Mouse (Mus musculus): ENCODE data around the gene Olfr317. TPM values are rescaled to one million over a fixed set of nuclear protein-coding genes. Genes with fewer than 3 reads are reported as not detected.
A peak's percentile ranks its signal among the peaks of the same experiment; 100 is the strongest.
"Not testable (repeated sequence)": the region's sequence is repeated elsewhere in the genome, so short reads cannot be mapped to it uniquely, and the experiment has no call there.

Gene Olfr317
- total RNA-seq (2021) = under 1 TPM; 0.24 to 0.28 TPM
- long read RNA-seq, experiment 1 = 0 reads
- long read RNA-seq, experiment 2 = 0 reads

DNA sequence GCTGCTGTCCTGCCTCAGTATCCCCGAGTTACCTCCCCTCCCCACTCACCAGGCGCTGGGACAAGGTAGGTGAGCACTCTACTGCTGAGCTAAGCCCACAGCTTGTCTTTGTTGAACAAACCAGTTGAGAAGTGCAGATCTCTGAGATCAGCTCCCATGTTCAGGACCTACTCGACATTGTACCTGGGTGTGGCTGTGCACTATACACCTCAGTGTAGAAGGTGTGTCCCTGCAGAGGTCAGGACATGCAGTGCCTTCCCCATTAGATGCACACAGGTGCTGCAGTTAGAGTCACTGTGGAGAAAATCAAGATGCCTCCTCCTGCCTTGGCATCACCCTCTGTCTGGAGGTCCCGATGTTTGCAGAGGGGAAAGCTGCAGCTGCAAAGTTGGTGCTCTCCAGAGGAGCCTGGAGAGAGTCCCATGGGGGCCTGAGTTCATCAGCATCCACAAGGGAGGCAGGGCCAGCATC, at the start of gene Olfr317:
Olfr317 (minus strand) TSS at position 421 of the 471 bp plus-strand sequence.
- DNase-seq (ENCODE audit: low spot score in 2 of 2) = no peak

DNA sequence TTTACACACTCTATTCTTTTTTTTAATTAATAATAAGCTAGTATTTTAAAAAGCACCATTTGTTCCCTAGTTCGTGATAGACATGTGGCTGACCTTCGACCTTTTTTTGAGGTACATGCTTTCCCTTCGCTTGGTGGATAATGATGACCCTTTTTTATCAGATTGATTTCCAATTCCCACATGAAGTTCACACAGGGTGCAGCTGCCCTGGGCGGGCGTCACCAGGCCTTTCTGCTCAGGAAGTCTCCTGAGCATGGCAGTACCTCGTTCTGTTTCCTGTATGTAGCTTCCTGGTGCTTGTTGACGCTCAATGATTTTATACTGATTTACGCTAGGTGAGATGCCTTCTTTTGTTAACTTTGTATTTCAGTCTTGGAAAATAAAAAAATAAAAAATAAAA, 49.3 kb upstream of the Olfr317 start:
- DNase-seq (ENCODE audit: low spot score in 2 of 2) = no peak

GRCm38 (mm10) chr11:58787651-58788050, 48.6 kb upstream of the Olfr317 start:
- no peak for DNase-seq (ENCODE audit: low spot score in 2 of 2)

DNA sequence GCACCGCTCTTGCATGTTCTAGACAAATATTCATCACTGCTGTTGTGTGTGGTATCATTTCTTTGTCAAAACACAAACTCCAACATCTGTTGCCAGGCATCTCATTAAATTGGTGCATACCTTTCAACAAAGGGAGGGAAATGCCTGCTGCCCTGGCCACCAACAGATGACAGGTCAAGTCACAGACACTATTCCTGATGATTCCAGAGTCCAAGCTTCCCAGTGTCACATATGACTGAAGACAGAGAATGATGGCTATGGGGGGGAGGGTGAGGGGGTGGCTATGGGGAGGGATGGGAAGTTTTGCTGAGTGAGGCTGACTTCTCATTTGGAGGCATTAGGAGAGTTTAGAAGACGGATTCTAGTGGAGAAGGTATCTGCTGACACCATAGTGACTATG, 45.2 kb upstream of the Olfr317 start:
- no peak for DNase-seq (ENCODE audit: low spot score in 2 of 2)

- no peak for DNase-seq (ENCODE audit: low spot score in 2 of 2)
Measured at GRCm38 (mm10) chr11:58782480-58783089, 43.6 kb upstream of the Olfr317 start, which contains the start of gene Olfr314. Gene Olfr314 (plus strand): TSS chr11:58782952.

DNA sequence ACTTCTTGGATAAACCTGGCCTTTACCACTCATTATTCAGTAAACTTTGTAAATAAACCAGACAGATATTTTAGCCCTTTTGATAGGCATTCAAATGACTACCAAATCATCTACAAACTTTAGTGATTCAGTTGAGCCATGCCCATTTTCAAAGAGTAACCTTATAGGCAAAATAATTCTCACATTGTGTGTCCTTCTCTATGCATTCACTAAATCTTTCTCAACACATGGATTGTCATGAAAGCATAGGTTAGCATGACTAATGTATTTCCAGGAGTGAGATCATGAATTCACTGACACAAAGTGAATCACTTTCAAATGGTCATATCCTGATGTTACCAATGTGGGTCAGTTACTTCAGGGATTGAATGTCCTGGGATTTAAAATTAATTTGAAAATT, 33.9 kb upstream of the Olfr317 start, which contains the start of gene Olfr315:
Olfr315 (plus strand) TSS at position 301 of the 400 bp plus-strand sequence.
- no peak for DNase-seq (ENCODE audit: low spot score in 2 of 2)

- no peak for DNase-seq (ENCODE audit: low spot score in 2 of 2)
Measured at GRCm38 (mm10) chr11:58752434-58752833, 13.4 kb upstream of the Olfr317 start, which contains the start of gene Olfr316. Gene Olfr316 (plus strand): TSS chr11:58752734.

GRCm38 (mm10) chr11:58751096-58751495, 12.1 kb upstream of the Olfr317 start:
- DNase-seq (ENCODE audit: low spot score in 2 of 2) = not testable (repeated sequence)

DNA sequence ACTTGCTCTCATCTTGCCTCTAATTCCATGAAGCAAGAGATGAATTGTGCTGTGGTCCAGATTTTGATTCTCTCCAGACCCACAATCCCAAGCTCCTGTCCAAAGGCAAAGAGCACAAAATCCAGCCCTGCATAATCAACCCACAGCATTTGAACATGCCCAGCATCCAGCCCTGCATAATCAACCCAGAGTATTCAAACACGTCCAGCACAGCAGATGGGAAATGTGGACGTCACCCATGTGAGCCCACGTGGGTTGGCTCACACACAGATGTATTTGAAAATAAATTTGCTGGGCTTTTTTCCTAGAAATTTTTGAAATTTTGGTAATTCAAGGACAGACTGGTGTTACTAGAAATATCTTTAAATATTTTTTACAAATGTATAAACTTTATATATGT, 5.6 kb downstream of the Olfr317 start:
- DNase-seq (ENCODE audit: low spot score in 2 of 2) = peak; percentile 28 to 83

GRCm38 (mm10) chr11:58727896-58728650, 10.9 kb downstream of the Olfr317 start:
- DNase-seq (ENCODE audit: low spot score in 2 of 2) = not testable (repeated sequence)

- no peak for DNase-seq (ENCODE audit: low spot score in 2 of 2)
Measured at GRCm38 (mm10) chr11:58723914-58724313, 15.1 kb downstream of the Olfr317 start, which contains the start of gene Olfr318. Gene Olfr318 (minus strand): TSS chr11:58724014.

GRCm38 (mm10) chr11:58719701-58720100, 19.3 kb downstream of the Olfr317 start:
- DNase-seq (ENCODE audit: low spot score in 2 of 2) = no peak

DNA sequence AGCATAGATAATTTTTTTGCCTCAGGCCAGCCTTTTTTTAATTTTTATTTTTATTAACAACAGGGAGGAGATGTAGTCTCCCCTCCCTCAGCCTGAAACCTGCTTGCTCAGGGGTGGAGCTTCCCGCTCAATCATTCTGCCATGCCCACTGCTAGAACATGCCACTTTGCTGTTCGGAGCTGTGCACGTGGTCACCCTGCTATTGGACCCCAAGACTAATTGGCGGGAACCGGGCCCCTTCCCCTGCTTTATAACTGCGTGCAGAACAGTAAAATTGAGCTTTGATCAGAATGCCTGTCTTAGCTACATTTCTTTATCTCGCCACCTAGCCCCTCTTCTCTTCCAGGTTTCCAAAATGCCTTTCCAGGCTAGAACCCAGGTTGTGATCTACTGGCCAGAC, 21.3 kb downstream of the Olfr317 start:
- not testable (repeated sequence) for DNase-seq (ENCODE audit: low spot score in 2 of 2)

- no peak for DNase-seq (ENCODE audit: low spot score in 2 of 2)
Measured at GRCm38 (mm10) chr11:58709086-58709485, 29.9 kb downstream of the Olfr317 start.

DNA sequence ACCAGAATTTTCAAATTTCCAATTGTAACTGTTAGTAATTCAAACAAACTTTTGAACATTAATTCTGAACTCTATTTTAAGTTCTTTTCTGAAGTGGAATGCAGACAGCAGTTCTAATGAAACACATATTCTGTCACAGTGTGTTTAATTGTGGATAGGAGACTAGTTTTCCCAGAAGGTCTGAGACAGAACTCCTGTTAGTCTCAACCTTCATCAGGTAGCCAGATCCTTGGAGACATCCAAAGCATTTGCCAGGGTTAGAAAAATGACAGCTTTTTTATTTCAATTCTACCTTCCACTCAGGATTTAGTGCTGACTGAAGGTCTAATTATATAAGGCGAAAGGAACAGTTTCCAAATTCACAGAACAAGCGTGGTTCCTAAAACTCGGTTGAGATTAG, 40.1 kb downstream of the Olfr317 start, which contains the start of gene Olfr319:
Olfr319 (plus strand) TSS at position 301 of the 400 bp plus-strand sequence.
- DNase-seq (ENCODE audit: low spot score in 2 of 2) = no peak

Other genes with a start within 250 kb of the Olfr317 start
- not detected for gene Olfr332, start 246.7 kb downstream of the Olfr317 start, total RNA-seq (2021)
- not detected for gene Olfr331, start 236.6 kb downstream of the Olfr317 start, total RNA-seq (2021)
- not detected for gene Olfr330, start 204.4 kb downstream of the Olfr317 start, total RNA-seq (2021)
- gene Olfr329-ps, start 192.8 kb downstream of the Olfr317 start, total RNA-seq (2021) = not detected
- under 1 TPM in 1 of 2 experiments, not detected in 1; 0.18 TPM for gene Olfr328, start 183.6 kb downstream of the Olfr317 start, total RNA-seq (2021)
- not detected for gene Olfr224, start 168.7 kb downstream of the Olfr317 start, total RNA-seq (2021)
- gene Olfr325, start 161.5 kb downstream of the Olfr317 start, total RNA-seq (2021) = not detected
- gene Olfr324, start 144.1 kb downstream of the Olfr317 start, total RNA-seq (2021) = not detected
- not detected for gene 2210407C18Rik, start 123.1 kb downstream of the Olfr317 start, total RNA-seq (2021)
- gene Olfr323, start 108.7 kb downstream of the Olfr317 start, total RNA-seq (2021) = not detected
- gene Trim58, start 98.7 kb downstream of the Olfr317 start, total RNA-seq (2021) = not detected
- not detected for gene Olfr322, start 80.4 kb downstream of the Olfr317 start, total RNA-seq (2021)
- not detected for gene Olfr320, start 58.1 kb downstream of the Olfr317 start, total RNA-seq (2021)
- gene Olfr319, start 40.0 kb downstream of the Olfr317 start, total RNA-seq (2021) = not detected
- gene Olfr318, start 15.2 kb downstream of the Olfr317 start, total RNA-seq (2021) = under 1 TPM; 0.09 to 0.17 TPM
- under 1 TPM; 0.31 to 0.37 TPM for gene Olfr316, start 13.5 kb upstream of the Olfr317 start, total RNA-seq (2021)
- not detected for gene Olfr315, start 34.0 kb upstream of the Olfr317 start, total RNA-seq (2021)
- gene Olfr314, start 43.7 kb upstream of the Olfr317 start, total RNA-seq (2021) = not detected
- 1 to 10 TPM; 6.0 to 6.1 TPM for gene Fam183b, start 62.7 kb upstream of the Olfr317 start, total RNA-seq (2021)
- gene Olfr313, start 75.8 kb upstream of the Olfr317 start, total RNA-seq (2021) = not detected
- not detected for gene Olfr312, start 90.0 kb upstream of the Olfr317 start, total RNA-seq (2021)
- not detected for gene Olfr311, start 100.0 kb upstream of the Olfr317 start, total RNA-seq (2021)
- 10 to 100 TPM; 16.7 to 18.5 TPM for gene Gm12258, start 107.9 kb upstream of the Olfr317 start, total RNA-seq (2021)
- gene 2810021J22Rik, start 128.0 kb upstream of the Olfr317 start, total RNA-seq (2021) = 10 to 100 TPM in 1 of 2 experiments, 1 to 10 TPM in 1; 6.8 to 12.1 TPM
- gene Zfp39, start 165.0 kb upstream of the Olfr317 start, total RNA-seq (2021) = 1 to 10 TPM; 8.8 to 8.9 TPM
- under 1 TPM; 0.12 to 0.29 TPM for gene Btnl10, start 178.7 kb upstream of the Olfr317 start, total RNA-seq (2021)
- 100 to 1,000 TPM; 501 to 506 TPM for gene Rnf187, start 199.7 kb upstream of the Olfr317 start, total RNA-seq (2021)
- 100 to 1,000 TPM; 117 to 123 TPM for gene Hist3h2ba, start 209.7 kb upstream of the Olfr317 start, total RNA-seq (2021)
- gene Hist3h2a, start 215.5 kb upstream of the Olfr317 start, total RNA-seq (2021) = 10 to 100 TPM; 59.7 to 62.5 TPM
- gene Trim17, start 215.5 kb upstream of the Olfr317 start, total RNA-seq (2021) = 1 to 10 TPM; 3.8 to 4.0 TPM
- gene Trim11, start 238.9 kb upstream of the Olfr317 start, total RNA-seq (2021) = 10 to 100 TPM; 25.5 to 27.9 TPM

All from layer of hippocampus, postnatal 14 days (tissue).